Mouse (Mus musculus): ENCODE measurements at regions not wholly inside any gene's neighbourhood (a gene's known extent, or its start where the extent isn't known, plus 50 kb on each side); places are given as distances from the start of the nearest gene placed in this dataset.

GRCm38 (mm10) chr11:24631651-24632050 lies 553.8 kb downstream of the Bcl11a start:
- peaks cover 19% of the 10 kb centered on the region for H3K4me1 ChIP-seq
- peak overlapping the region; percentile 51 for H3K27ac ChIP-seq
- peak; percentile 75 for ATAC-seq
- no peaks in the 10 kb centered on the region for H3K36me3 ChIP-seq (ENCODE audit: poor library complexity, severe bottlenecking)
- no peak overlapping the region for H3K9ac ChIP-seq
- H3K27me3 ChIP-seq = no peaks in the 10 kb centered on the region
- no peak overlapping the region for H3K4me3 ChIP-seq
- H3K4me2 ChIP-seq = no peak overlapping the region
- 73% methylated on average over 2 of the region's 2 CpGs for WGBS
- no peaks in the 10 kb centered on the region for H3K9me3 ChIP-seq (replicated peaks)

GRCm38 (mm10) chr11:24636716-24637115 lies 558.9 kb downstream of the Bcl11a start:
- H3K27me3 ChIP-seq = no peaks in the 10 kb centered on the region
- no peaks in the 10 kb centered on the region for H3K9me3 ChIP-seq (replicated peaks)
- H3K4me2 ChIP-seq = no peak overlapping the region
- no peak overlapping the region for H3K4me3 ChIP-seq
- 0 out of 2 replicates have a peak, but pooled peaks cover 7% of the 10 kb centered on the region for H3K4me1 ChIP-seq
- WGBS = 97% methylated on average over 4 of the region's 4 CpGs
- ATAC-seq = no peak
- no peak overlapping the region for H3K27ac ChIP-seq
- no peak overlapping the region for H3K9ac ChIP-seq
- H3K36me3 ChIP-seq (ENCODE audit: poor library complexity, severe bottlenecking) = no peaks in the 10 kb centered on the region

GRCm38 (mm10) chr11:24643439-24644109 lies 565.7 kb downstream of the Bcl11a start:
- Histone ChIP-seq H3K4me3 (no peak overlapping the region), H3K27me3 (no peaks in the 10 kb centered on the region), H3K36me3 (ENCODE audit: poor library complexity, severe bottlenecking) (no peaks in the 10 kb centered on the region), H3K9me3 (replicated peaks) (no peaks in the 10 kb centered on the region), H3K27ac (no peak overlapping the region), H3K9ac (no peak overlapping the region), H3K4me1 (peaks cover 5% of the 10 kb centered on the region), H3K4me2 (no peak overlapping the region)
- 43% methylated on average over 11 of the region's 11 CpGs for WGBS
- ATAC-seq = no peak

GRCm38 (mm10) chr11:24652852-24653251 lies 575.0 kb downstream of the Bcl11a start:
- no peaks in the 10 kb centered on the region for H3K4me1 ChIP-seq
- H3K4me2 ChIP-seq = no peak overlapping the region
- H3K9ac ChIP-seq = no peak overlapping the region
- H3K27me3 ChIP-seq = no peaks in the 10 kb centered on the region
- H3K4me3 ChIP-seq = no peak overlapping the region
- WGBS = 81% methylated on average over 3 of the region's 3 CpGs
- ATAC-seq = no peak
- H3K36me3 ChIP-seq (ENCODE audit: poor library complexity, severe bottlenecking) = no peaks in the 10 kb centered on the region
- no peaks in the 10 kb centered on the region for H3K9me3 ChIP-seq (replicated peaks)
- H3K27ac ChIP-seq = no peak overlapping the region

GRCm38 (mm10) chr11:24664082-24664481 lies 586.2 kb downstream of the Bcl11a start:
- H3K27ac ChIP-seq = no peak overlapping the region
- H3K36me3 ChIP-seq (ENCODE audit: poor library complexity, severe bottlenecking) = no peaks in the 10 kb centered on the region
- ATAC-seq = no peak
- 88% methylated on average over 4 of the region's 4 CpGs for WGBS
- H3K4me1 ChIP-seq = no peaks in the 10 kb centered on the region
- no peak overlapping the region for H3K4me2 ChIP-seq
- no peaks in the 10 kb centered on the region for H3K9me3 ChIP-seq (replicated peaks)
- no peaks in the 10 kb centered on the region for H3K27me3 ChIP-seq
- H3K4me3 ChIP-seq = no peak overlapping the region
- no peak overlapping the region for H3K9ac ChIP-seq

- Histone ChIP-seq H3K9ac (no peak overlapping the region), H3K9me3 (replicated peaks) (no peaks in the 10 kb centered on the region), H3K36me3 (ENCODE audit: poor library complexity, severe bottlenecking) (no peaks in the 10 kb centered on the region), H3K27ac (no peak overlapping the region), H3K4me2 (no peak overlapping the region), H3K4me1 (no peaks in the 10 kb centered on the region), H3K4me3 (no peak overlapping the region), H3K27me3 (no peaks in the 10 kb centered on the region)
- no peak for ATAC-seq
- 88% methylated on average over 2 of the region's 2 CpGs for WGBS
Observed at GRCm38 (mm10) chr11:24665310-24665709, 587.5 kb downstream of the Bcl11a start.

- Histone ChIP-seq H3K9me3 (replicated peaks) (no peaks in the 10 kb centered on the region), H3K27me3 (no peaks in the 10 kb centered on the region), H3K9ac (no peak overlapping the region), H3K4me3 (no peak overlapping the region), H3K4me2 (no peak overlapping the region), H3K27ac (no peak overlapping the region), H3K36me3 (ENCODE audit: poor library complexity, severe bottlenecking) (no peaks in the 10 kb centered on the region), H3K4me1 (0 out of 2 replicates have a peak, but pooled peaks cover 1% of the 10 kb centered on the region)
- ATAC-seq = no peak
- 91% methylated on average over 4 of the region's 4 CpGs for WGBS
Observed at GRCm38 (mm10) chr11:24671662-24672061, 593.8 kb downstream of the Bcl11a start.

GRCm38 (mm10) chr11:24673248-24674207 lies 595.7 kb downstream of the Bcl11a start:
- H3K4me1 ChIP-seq = 0 out of 2 replicates have a peak, but pooled peaks cover 6% of the 10 kb centered on the region
- no peaks in the 10 kb centered on the region for H3K27me3 ChIP-seq
- no peak overlapping the region for H3K4me3 ChIP-seq
- no peaks in the 10 kb centered on the region for H3K9me3 ChIP-seq (replicated peaks)
- H3K36me3 ChIP-seq (ENCODE audit: poor library complexity, severe bottlenecking) = no peaks in the 10 kb centered on the region
- WGBS = 70% methylated on average over 7 of the region's 7 CpGs
- no peak for ATAC-seq
- H3K27ac ChIP-seq = no peak overlapping the region
- no peak overlapping the region for H3K9ac ChIP-seq
- no peak overlapping the region for H3K4me2 ChIP-seq

- Histone ChIP-seq H3K27me3 (no peaks in the 10 kb centered on the region), H3K9me3 (replicated peaks) (no peaks in the 10 kb centered on the region), H3K4me2 (no peak overlapping the region), H3K36me3 (ENCODE audit: poor library complexity, severe bottlenecking) (no peaks in the 10 kb centered on the region), H3K27ac (no peak overlapping the region), H3K4me1 (0 out of 2 replicates have a peak, but pooled peaks cover 6% of the 10 kb centered on the region), H3K4me3 (no peak overlapping the region), H3K9ac (no peak overlapping the region)
- no peak for ATAC-seq
- WGBS = 80% methylated on average over 4 of the region's 4 CpGs
Observed at GRCm38 (mm10) chr11:24674208-24674571, 596.3 kb downstream of the Bcl11a start.

- H3K27me3 ChIP-seq = no peaks in the 10 kb centered on the region
- no peak overlapping the region for H3K9ac ChIP-seq
- H3K36me3 ChIP-seq (ENCODE audit: poor library complexity, severe bottlenecking) = no peaks in the 10 kb centered on the region
- H3K4me1 ChIP-seq = 0 out of 2 replicates have a peak, but pooled peaks cover 6% of the 10 kb centered on the region
- WGBS = 87% methylated on average over 4 of the region's 4 CpGs
- H3K4me2 ChIP-seq = no peak overlapping the region
- H3K4me3 ChIP-seq = no peak overlapping the region
- no peak overlapping the region for H3K27ac ChIP-seq
- no peaks in the 10 kb centered on the region for H3K9me3 ChIP-seq (replicated peaks)
- ATAC-seq = no peak
Observed at GRCm38 (mm10) chr11:24677016-24677415, 599.2 kb downstream of the Bcl11a start.

GRCm38 (mm10) chr11:24679581-24679980 lies 601.7 kb downstream of the Bcl11a start:
- Histone ChIP-seq H3K36me3 (ENCODE audit: poor library complexity, severe bottlenecking) (no peaks in the 10 kb centered on the region), H3K4me3 (no peak overlapping the region), H3K9me3 (replicated peaks) (no peaks in the 10 kb centered on the region), H3K4me1 (0 out of 2 replicates have a peak, but pooled peaks cover 6% of the 10 kb centered on the region), H3K27me3 (peaks cover 3% of the 10 kb centered on the region; the same call in 1 of the 2 replicates), H3K9ac (no peak overlapping the region), H3K27ac (no peak overlapping the region), H3K4me2 (no peak overlapping the region)
- ATAC-seq = no peak
- WGBS = 92% methylated on average over 5 of the region's 5 CpGs

- H3K27ac ChIP-seq = no peak overlapping the region
- no peaks in the 10 kb centered on the region for H3K36me3 ChIP-seq (ENCODE audit: poor library complexity, severe bottlenecking)
- no peak for ATAC-seq
- WGBS = 89% methylated on average over 4 of the region's 4 CpGs
- H3K27me3 ChIP-seq = peaks cover 3% of the 10 kb centered on the region; the same call in 1 of the 2 replicates
- no peak overlapping the region for H3K4me2 ChIP-seq
- no peaks in the 10 kb centered on the region for H3K9me3 ChIP-seq (replicated peaks)
- H3K9ac ChIP-seq = no peak overlapping the region
- H3K4me3 ChIP-seq = no peak overlapping the region
- H3K4me1 ChIP-seq = peaks cover 9% of the 10 kb centered on the region; the same call in 1 of the 2 replicates
Observed at GRCm38 (mm10) chr11:24682423-24682822, 604.6 kb downstream of the Bcl11a start.
